Mouse (Mus musculus) forebrain, embryonic 16.5 days (tissue): ENCODE measurements around the gene Cacna1e. TPM values are rescaled to one million over a fixed set of nuclear protein-coding genes. Genes with fewer than 3 reads are reported as not detected.

Experiments
- ATAC-seq: fragments of 200-750 bp; cut with Nextera tagmentation; 2 replicates; pipeline ENCODE4 v1.8.0; 2017; ENCODE audit warnings: mild to moderate bottlenecking, moderate library complexity
- H3K27ac ChIP-seq: fragments of 300-500 bp; sonication (generic); 2 replicates; pipeline ENCODE4 v1.5.1; 2014; ENCODE audit warnings: low read length, control low read depth
- H3K27me3 ChIP-seq: fragments of 300-500 bp; sonication (generic); replicated peaks from 2 replicates; pipeline ENCODE4 v1.6.1; 2014; ENCODE audit warnings: low read length; ENCODE audit not compliant: control insufficient read depth, insufficient read depth
- H3K36me3 ChIP-seq: fragments of 300-500 bp; sonication (generic); 2 replicates; pipeline ENCODE4 v1.6.1; 2014; ENCODE audit not compliant: control insufficient read depth, insufficient read depth
- H3K4me1 ChIP-seq: fragments of 300-500 bp; sonication (generic); replicated peaks from 2 replicates; pipeline ENCODE4 v1.6.1; 2014; ENCODE audit warnings: low read length; ENCODE audit not compliant: control insufficient read depth, insufficient read depth
- H3K4me2 ChIP-seq: fragments of 300-500 bp; sonication (generic); 2 replicates; pipeline ENCODE4 v1.6.1; 2014; ENCODE audit warnings: mild to moderate bottlenecking, low read length, control low read depth
- H3K4me3 ChIP-seq: fragments of 300-500 bp; sonication (generic); replicated peaks from 2 replicates; pipeline ENCODE4 v1.5.1; 2014; ENCODE audit warnings: mild to moderate bottlenecking, low read length, control low read depth
- H3K9ac ChIP-seq: fragments of 300-500 bp; sonication (generic); replicated peaks from 2 replicates; pipeline ENCODE4 v1.6.1; 2014; ENCODE audit warnings: low read depth, low read length, control low read depth
- H3K9me3 ChIP-seq: fragments of 300-500 bp; sonication (generic); 2 replicates; pipeline ENCODE4 v1.6.1; 2016; ENCODE audit warnings: low read length; ENCODE audit not compliant: control insufficient read depth
- WGBS: fragments of 180-500 bp; shearing (Covaris S2); extraction: QIAGEN DNeasy Blood & Tissue Kit; methylation state at CpG from one replicate; pipeline ENCODE4 v1.1.7; 2014; 5-methylcytosine and 5-hydroxymethylcytosine counted together
- polyA plus RNA-seq: library from polyadenylated mRNA; unstranded; fragments of >200 nt; fragmentation: Nextera tagmentation; extraction: Ambion mirVana; gene quantifications from 2 replicates; pipeline ENCODE4 v1.2.1, GENCODE M21; 2015

Gene Cacna1e
- polyA plus RNA-seq, 1 experiment from 2014 or later: 18.9 TPM

- Histone ChIP-seq H3K9me3 (no peaks in the 10 kb centered on the region), H3K4me3 (no peak overlapping the region), H3K36me3 (no peaks in the 10 kb centered on the region), H3K27ac (no peak overlapping the region), H3K9ac (no peak overlapping the region), H3K4me1 (peaks cover 4% of the 10 kb centered on the region; the same call in 1 of the 2 replicates), H3K27me3 (no peaks in the 10 kb centered on the region), H3K4me2 (no peak overlapping the region)
- ATAC-seq: no peak
- WGBS: 65% methylated on average over 11 of the region's 11 CpGs
Measured at GRCm38 (mm10) chr1:154779908-154780514, 104.3 kb downstream of the Cacna1e start.

GRCm38 (mm10) chr1:154776344-154776743, 108.0 kb downstream of the Cacna1e start:
- no peak overlapping the region for H3K4me2 ChIP-seq
- H3K27me3 ChIP-seq: no peaks in the 10 kb centered on the region
- no peak overlapping the region for H3K4me3 ChIP-seq
- H3K36me3 ChIP-seq: no peaks in the 10 kb centered on the region
- no peak overlapping the region for H3K9ac ChIP-seq
- no peaks in the 10 kb centered on the region for H3K4me1 ChIP-seq
- no peak overlapping the region for H3K27ac ChIP-seq
- no peaks in the 10 kb centered on the region for H3K9me3 ChIP-seq
- 67% methylated on average over 4 of the region's 4 CpGs for WGBS
- ATAC-seq: no peak

GRCm38 (mm10) chr1:154774468-154774867, 109.8 kb downstream of the Cacna1e start:
- H3K4me1 ChIP-seq: no peaks in the 10 kb centered on the region
- no peak overlapping the region for H3K4me3 ChIP-seq
- no peak for ATAC-seq
- no peak overlapping the region for H3K4me2 ChIP-seq
- H3K9ac ChIP-seq: no peak overlapping the region
- no peak overlapping the region for H3K27ac ChIP-seq
- WGBS: 90% methylated on average over 3 of the region's 3 CpGs
- no peaks in the 10 kb centered on the region for H3K27me3 ChIP-seq
- no peaks in the 10 kb centered on the region for H3K9me3 ChIP-seq
- H3K36me3 ChIP-seq: no peaks in the 10 kb centered on the region

GRCm38 (mm10) chr1:154771111-154771510, 113.2 kb downstream of the Cacna1e start:
- Histone ChIP-seq H3K4me2 (no peak overlapping the region), H3K27me3 (no peaks in the 10 kb centered on the region), H3K9me3 (no peaks in the 10 kb centered on the region), H3K4me3 (no peak overlapping the region), H3K27ac (no peak overlapping the region), H3K4me1 (no peaks in the 10 kb centered on the region), H3K9ac (no peak overlapping the region), H3K36me3 (no peaks in the 10 kb centered on the region)
- ATAC-seq: no peak

GRCm38 (mm10) chr1:154770542-154770941, 113.8 kb downstream of the Cacna1e start:
- Histone ChIP-seq H3K4me1 (no peaks in the 10 kb centered on the region), H3K9me3 (no peaks in the 10 kb centered on the region), H3K4me2 (no peak overlapping the region), H3K27me3 (no peaks in the 10 kb centered on the region), H3K9ac (no peak overlapping the region), H3K27ac (no peak overlapping the region), H3K4me3 (no peak overlapping the region), H3K36me3 (no peaks in the 10 kb centered on the region)
- ATAC-seq: no peak
- WGBS: 36% methylated on average over 3 of the region's 3 CpGs

GRCm38 (mm10) chr1:154763132-154763531, 121.2 kb downstream of the Cacna1e start:
- WGBS: 39% methylated on average over 4 of the region's 4 CpGs
- Histone ChIP-seq H3K4me1 (no peaks in the 10 kb centered on the region), H3K27me3 (no peaks in the 10 kb centered on the region), H3K9me3 (no peaks in the 10 kb centered on the region), H3K4me3 (no peak overlapping the region), H3K27ac (no peak overlapping the region), H3K36me3 (no peaks in the 10 kb centered on the region), H3K4me2 (no peak overlapping the region), H3K9ac (no peak overlapping the region)
- ATAC-seq: no peak

- ATAC-seq: no peak
- H3K9me3 ChIP-seq: no peaks in the 10 kb centered on the region
- H3K4me3 ChIP-seq: no peak overlapping the region
- no peak overlapping the region for H3K4me2 ChIP-seq
- no peak overlapping the region for H3K27ac ChIP-seq
- no peaks in the 10 kb centered on the region for H3K36me3 ChIP-seq
- no peaks in the 10 kb centered on the region for H3K27me3 ChIP-seq
- WGBS: 65% methylated on average over 2 of the region's 2 CpGs
- no peak overlapping the region for H3K9ac ChIP-seq
- H3K4me1 ChIP-seq: no peaks in the 10 kb centered on the region
Measured at GRCm38 (mm10) chr1:154752081-154752480, 132.2 kb downstream of the Cacna1e start.

- WGBS: 89% methylated on average over 3 of the region's 3 CpGs
- no peak for ATAC-seq
Measured at GRCm38 (mm10) chr1:154748531-154748930, 135.8 kb downstream of the Cacna1e start.

GRCm38 (mm10) chr1:154745241-154745640, 139.1 kb downstream of the Cacna1e start:
- ATAC-seq: no peak
- H3K36me3 ChIP-seq: no peaks in the 10 kb centered on the region
- no peaks in the 10 kb centered on the region for H3K9me3 ChIP-seq
- 88% methylated on average over 6 of the region's 6 CpGs for WGBS
- no peak overlapping the region for H3K4me3 ChIP-seq
- H3K27ac ChIP-seq: no peak overlapping the region
- H3K27me3 ChIP-seq: no peaks in the 10 kb centered on the region
- H3K4me1 ChIP-seq: no peaks in the 10 kb centered on the region
- no peak overlapping the region for H3K4me2 ChIP-seq
- no peak overlapping the region for H3K9ac ChIP-seq

More at GRCm38 (mm10) chr1:154748531-154748930, 135.8 kb downstream of the Cacna1e start:
- Histone ChIP-seq H3K9ac (no peak overlapping the region), H3K36me3 (no peaks in the 10 kb centered on the region), H3K27me3 (no peaks in the 10 kb centered on the region), H3K4me3 (no peak overlapping the region), H3K27ac (no peak overlapping the region), H3K4me2 (no peak overlapping the region), H3K9me3 (no peaks in the 10 kb centered on the region), H3K4me1 (no peaks in the 10 kb centered on the region)
